Mouse (Mus musculus): ENCODE results near the gene Mast4. TPM values are rescaled to one million over a fixed set of nuclear protein-coding genes. Genes with fewer than 3 reads are reported as not detected.

Mast4 gene
- total and polyA plus RNA-seq, 3 experiments: 2.7 to 7.0 TPM; not detected in 1

DNA sequence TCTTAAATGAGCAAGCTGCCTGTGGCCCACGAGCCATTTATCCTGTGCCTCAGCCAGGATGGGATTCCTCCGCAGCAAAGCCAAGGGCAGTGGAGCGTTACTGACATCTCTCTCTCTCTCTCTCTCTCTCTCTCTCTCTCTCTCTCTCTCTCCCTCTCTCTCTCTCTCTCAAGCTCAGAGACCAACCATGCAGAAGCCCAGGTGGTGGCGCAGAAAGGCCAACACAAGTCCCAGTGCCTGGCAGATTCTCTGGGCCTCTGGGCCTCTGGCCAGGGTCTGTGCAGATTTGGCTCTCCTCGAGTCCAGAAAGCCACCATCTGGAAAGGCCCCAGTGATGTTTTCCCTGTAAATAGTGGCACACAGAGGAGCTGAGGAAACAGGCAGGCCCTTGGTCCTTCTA lies 220.0 kb downstream of the Mast4 start:
- Histone ChIP-seq H3K4me1 (ENCODE audit: control insufficient read depth in 1 of 2, insufficient read depth in 2 of 2, low read length in 2 of 2) (no peaks in the 10 kb centered on the region), H3K9ac (ENCODE audit: control insufficient read depth, low read depth, low read length, poor library complexity, severe bottlenecking) (no peak overlapping the region), H3K4me3 (ENCODE audit: control insufficient read depth in 1 of 2, insufficient read depth in 1 of 2, low read depth in 2 of 2, low read length in 2 of 2) (no peak overlapping the region), H3K9me3 (replicated peaks; ENCODE audit: insufficient read depth, low read length) (no peaks in the 10 kb centered on the region), H3K27me3 (ENCODE audit: control insufficient read depth in 1 of 2, insufficient read depth in 2 of 2, low read length in 2 of 2) (no peaks in the 10 kb centered on the region), H3K27ac (ENCODE audit: control insufficient read depth, low read depth, low read length) (no peak overlapping the region), H3K36me3 (ENCODE audit: control insufficient read depth in 1 of 2, insufficient read depth in 2 of 2, low read length in 2 of 2) (no peaks in the 10 kb centered on the region), H3K79me2 (ENCODE audit: control insufficient read depth, insufficient read depth, low read length, poor library complexity) (no peaks in the 10 kb centered on the region)
- TF ChIP-seq SMC3 (IDR thresholded peaks at IDR 0.05; ENCODE audit: low read depth, low read length) (no peak), BHLHE40 (IDR thresholded peaks at IDR 0.05; ENCODE audit: borderline replicate concordance, low read depth, low read length) (no peak), USF1 (IDR thresholded peaks at IDR 0.05; ENCODE audit: low read depth, low read length) (no peak), MYB (IDR thresholded peaks at IDR 0.05; ENCODE audit: low read depth, low read length) (no peak), ELF1 (IDR thresholded peaks at IDR 0.05; ENCODE audit: low read depth, low read length) (no peak), ZMIZ1 (IDR thresholded peaks at IDR 0.05; ENCODE audit: low read depth, low read length) (no peak), NELFE (IDR thresholded peaks at IDR 0.05; ENCODE audit: low read depth, low read length) (no peak), MXI1 (IDR thresholded peaks at IDR 0.05; ENCODE audit: low read depth, low read length) (no peak), CTCF (IDR thresholded peaks at IDR 0.05 in 2 of 3, conservative IDR thresholded peaks at IDR 0.05 in 1 of 3; ENCODE audit: control insufficient read depth in 1 of 3, insufficient read depth in 1 of 3, low read depth in 2 of 3, low read length in 3 of 3, poor library complexity in 1 of 3, severe bottlenecking in 1 of 3) (no peak), SIN3A (IDR thresholded peaks at IDR 0.05; ENCODE audit: low read length) (no peak), TCF12 (IDR thresholded peaks at IDR 0.05; ENCODE audit: low read depth, low read length) (no peak), CHD2 (IDR thresholded peaks at IDR 0.05; ENCODE audit: low read length) (no peak), KAT2A (conservative IDR thresholded peaks at IDR 0.05; ENCODE audit: low read depth, low read length) (no peak), ZNF384 (IDR thresholded peaks at IDR 0.05; ENCODE audit: low read depth, low read length) (no peak), ETS1 (IDR thresholded peaks at IDR 0.05; ENCODE audit: low read depth, low read length) (no peak), POLR2AphosphoS2 (IDR thresholded peaks at IDR 0.05; ENCODE audit: low read length) (no peak), POLR2A (IDR thresholded peaks at IDR 0.05; ENCODE audit: control insufficient read depth in 1 of 2, insufficient read depth in 1 of 2, low read depth in 1 of 2, low read length in 2 of 2, poor library complexity in 1 of 2) (no peak)
- DNase-seq (ENCODE audit: low read depth, low spot score): no peak

- Histone ChIP-seq H3K4me3 (ENCODE audit: control insufficient read depth in 1 of 2, insufficient read depth in 1 of 2, low read depth in 2 of 2, low read length in 2 of 2) (no peak overlapping the region), H3K9me3 (replicated peaks; ENCODE audit: insufficient read depth, low read length) (no peaks in the 10 kb centered on the region), H3K79me2 (ENCODE audit: control insufficient read depth, insufficient read depth, low read length, poor library complexity) (no peaks in the 10 kb centered on the region), H3K36me3 (ENCODE audit: control insufficient read depth in 1 of 2, insufficient read depth in 2 of 2, low read length in 2 of 2) (no peaks in the 10 kb centered on the region), H3K9ac (ENCODE audit: control insufficient read depth, low read depth, low read length, poor library complexity, severe bottlenecking) (no peak overlapping the region), H3K27ac (ENCODE audit: control insufficient read depth, low read depth, low read length) (no peak overlapping the region), H3K27me3 (ENCODE audit: control insufficient read depth in 1 of 2, insufficient read depth in 2 of 2, low read length in 2 of 2) (0 out of 4 replicates have a peak, but pooled peaks cover 0 to 1% of the 10 kb centered on the region in 2 experiments), H3K4me1 (ENCODE audit: control insufficient read depth in 1 of 2, insufficient read depth in 2 of 2, low read length in 2 of 2) (no peaks in the 10 kb centered on the region)
- TF ChIP-seq E2F4 (IDR thresholded peaks at IDR 0.05; ENCODE audit: borderline replicate concordance, low read depth, low read length) (no peak), ETS1 (IDR thresholded peaks at IDR 0.05; ENCODE audit: low read depth, low read length) (no peak), EP300 (IDR thresholded peaks at IDR 0.05; ENCODE audit: low read depth in 1 of 2, low read length in 2 of 2) (no peak), TAL1 (IDR thresholded peaks at IDR 0.05; ENCODE audit: low read length) (no peak), POLR2AphosphoS2 (IDR thresholded peaks at IDR 0.05; ENCODE audit: low read length) (no peak), CTCF (IDR thresholded peaks at IDR 0.05 in 2 of 3, conservative IDR thresholded peaks at IDR 0.05 in 1 of 3; ENCODE audit: control insufficient read depth in 1 of 3, insufficient read depth in 1 of 3, low read depth in 2 of 3, low read length in 3 of 3, poor library complexity in 1 of 3, severe bottlenecking in 1 of 3) (peak; percentile 73 to 80 (median 76)), BHLHE40 (IDR thresholded peaks at IDR 0.05; ENCODE audit: borderline replicate concordance, low read depth, low read length) (no peak), ZC3H11A (IDR thresholded peaks at IDR 0.05; ENCODE audit: low read depth, low read length) (peak; percentile 43), POLR2AphosphoS5 (IDR thresholded peaks at IDR 0.05; ENCODE audit: borderline replicate concordance, low read depth, low read length) (no peak), USF1 (IDR thresholded peaks at IDR 0.05; ENCODE audit: low read depth, low read length) (no peak), GATA1 (IDR thresholded peaks at IDR 0.05; ENCODE audit: low read depth, low read length) (no peak), SIN3A (IDR thresholded peaks at IDR 0.05; ENCODE audit: low read length) (no peak), NELFE (IDR thresholded peaks at IDR 0.05; ENCODE audit: low read depth, low read length) (no peak), SMC3 (IDR thresholded peaks at IDR 0.05; ENCODE audit: low read depth, low read length) (peak; percentile 86), MAZ (IDR thresholded peaks at IDR 0.05; ENCODE audit: low read depth, low read length) (no peak), USF2 (IDR thresholded peaks at IDR 0.05; ENCODE audit: borderline replicate concordance in 1 of 2, insufficient read depth in 1 of 2, low read depth in 1 of 2, low read length in 2 of 2) (no peak), RAD21 (IDR thresholded peaks at IDR 0.05; ENCODE audit: low read depth, low read length) (peak; percentile 51), CHD1 (IDR thresholded peaks at IDR 0.05; ENCODE audit: low read depth, low read length) (no peak), TBP (IDR thresholded peaks at IDR 0.05; ENCODE audit: low read depth, low read length) (no peak), ZMIZ1 (IDR thresholded peaks at IDR 0.05; ENCODE audit: low read depth, low read length) (no peak)
- peak; percentile 61 for DNase-seq (ENCODE audit: low read depth, low spot score)
Measured at GRCm38 (mm10) chr13:103109872-103110271, 224.4 kb downstream of the Mast4 start.

All from MEL (cell line).